In the genomic region with DNA sequence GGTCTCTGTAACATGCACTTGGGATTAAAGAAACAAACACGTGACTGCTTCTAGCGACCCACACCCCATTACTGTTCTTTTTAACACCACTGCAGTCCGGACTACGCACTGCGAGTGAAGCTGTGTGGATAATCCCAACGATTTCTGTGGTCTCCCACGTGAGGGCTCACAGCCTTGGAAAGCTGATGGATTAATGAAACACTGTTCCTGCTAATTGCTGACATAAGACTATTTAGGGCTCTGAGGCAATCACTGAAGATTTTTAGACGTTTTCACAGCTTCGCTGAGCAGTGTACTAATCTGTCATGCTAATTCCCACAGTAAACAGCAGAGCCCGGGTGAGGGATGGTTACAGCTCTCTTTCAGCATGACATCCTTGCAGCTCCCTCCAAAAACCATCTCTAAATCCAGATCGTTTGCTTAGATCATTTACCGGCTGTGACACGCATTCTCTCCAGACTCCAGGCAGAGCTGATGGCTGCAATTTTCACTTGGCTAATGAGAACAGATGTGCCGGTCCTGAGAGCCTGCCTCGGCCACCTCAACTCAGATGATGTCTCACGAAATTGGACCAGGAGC, we compare ENCODE assay signal across 8 mouse cellular contexts.
DNase-seq lines count a peak whose midpoint lies in the region; ATAC-seq and TF ChIP-seq lines count a peak whose summit lies in the region.

No protein-coding gene starts in this region.

- no peak overlapping the region for H3K27ac ChIP-seq in heart, postnatal 0 days (ENCODE audit: low read depth)
- H3K27ac ChIP-seq in hindbrain, embryonic 14.5 days: no peak overlapping the region
- no peak overlapping the region for H3K27ac ChIP-seq in midbrain, postnatal 0 days (ENCODE audit: low read depth, low read length)

- H3K4me2 ChIP-seq in heart, postnatal 0 days (ENCODE audit: low read depth, low read length): peak overlapping the region; percentile 35
- peak overlapping the region; percentile 33 for H3K4me2 ChIP-seq in hindbrain, embryonic 14.5 days (replicated peaks)
- peak overlapping the region; percentile 28; the same call in 1 of the 2 replicates for H3K4me2 ChIP-seq in midbrain, postnatal 0 days (ENCODE audit: low read depth, low read length, poor library complexity, severe bottlenecking)

- no peak for TF ChIP-seq EP300 in heart, postnatal 0 days (IDR thresholded peaks at IDR 0.05; ENCODE audit: low read depth)

- H3K9me3 ChIP-seq in heart, postnatal 0 days (replicated peaks; ENCODE audit: control insufficient read depth, low read length): no peaks in the 10 kb centered on the region
- no peaks in the 10 kb centered on the region for H3K9me3 ChIP-seq in hindbrain, embryonic 14.5 days (ENCODE audit: control insufficient read depth, low read length)
- no peaks in the 10 kb centered on the region for H3K9me3 ChIP-seq in midbrain, postnatal 0 days (ENCODE audit: low read length)

- intact Hi-C loops in heart, postnatal 25 days (cut with DNase I): no loop called here

- H3K4me3 ChIP-seq in heart, postnatal 0 days (ENCODE audit: low read depth, low read length): 0 out of 2 replicates have a peak overlapping the region, but pooled peaks have one; percentile 11
- no peak overlapping the region for H3K4me3 ChIP-seq in hindbrain, embryonic 14.5 days (replicated peaks; ENCODE audit: low read length)
- no peak overlapping the region for H3K4me3 ChIP-seq in midbrain, postnatal 0 days (ENCODE audit: low read depth, low read length)

- ATAC-seq in heart, postnatal 0 days (ENCODE audit: insufficient read depth, low read depth): no peak
- ATAC-seq in hindbrain, embryonic 14.5 days (ENCODE audit: low FRiP score): peak; percentile 86
- peak; percentile 74 for ATAC-seq in midbrain, postnatal 0 days (ENCODE audit: low FRiP score)
- ATAC-seq in cerebellum, adult (ENCODE audit: insufficient number of reproducible peaks, low FRiP score, low TSS enrichment): no peak

- no peak overlapping the region for H3K9ac ChIP-seq in heart, postnatal 0 days (replicated peaks; ENCODE audit: low read depth, low read length)
- H3K9ac ChIP-seq in hindbrain, embryonic 14.5 days: no peak overlapping the region
- no peak overlapping the region for H3K9ac ChIP-seq in midbrain, postnatal 0 days (replicated peaks; ENCODE audit: low read length, poor library complexity, severe bottlenecking)

- no peak for TF ChIP-seq CTCF in heart, postnatal 0 days (IDR thresholded peaks at IDR 0.05; ENCODE audit: low read depth)
- no peak for TF ChIP-seq CTCF in midbrain, postnatal 0 days (IDR thresholded peaks at IDR 0.05)

- no peaks in the 10 kb centered on the region for H3K36me3 ChIP-seq in heart, postnatal 0 days (replicated peaks; ENCODE audit: control insufficient read depth, insufficient read depth, low read length)
- no peaks in the 10 kb centered on the region for H3K36me3 ChIP-seq in hindbrain, embryonic 14.5 days (replicated peaks; ENCODE audit: control insufficient read depth, insufficient read depth)
- H3K36me3 ChIP-seq in midbrain, postnatal 0 days (ENCODE audit: insufficient read depth, low read length): no peaks in the 10 kb centered on the region

- DNase-seq in heart, postnatal 0 days (ENCODE audit: low spot score): no peak
- DNase-seq in heart, postnatal 25 days (ENCODE audit: low spot score): no peak
- peak; percentile 15 for DNase-seq in embryo, embryonic 9.5 days (ENCODE audit: extremely low spot score)
- DNase-seq in hindbrain, embryonic 14.5 days (ENCODE audit: low spot score): peak; percentile 46
- peak; percentile 72 for DNase-seq in midbrain, postnatal 0 days (ENCODE audit: low spot score)
- no peak for DNase-seq in thymus, postnatal 4 days
- no peak for DNase-seq in cerebellum, adult 11-12 months

- H3K27me3 ChIP-seq in heart, postnatal 0 days (ENCODE audit: control insufficient read depth, insufficient read depth, low read length): no peaks in the 10 kb centered on the region
- H3K27me3 ChIP-seq in hindbrain, embryonic 14.5 days (ENCODE audit: control insufficient read depth, insufficient read depth, low read length): no peaks in the 10 kb centered on the region
- H3K27me3 ChIP-seq in midbrain, postnatal 0 days (ENCODE audit: insufficient read depth, low read length): no peaks in the 10 kb centered on the region

- 44% methylated on average over 16 of the region's 16 CpGs for WGBS in heart, postnatal 0 days
- 21% methylated on average over 16 of the region's 16 CpGs for WGBS in hindbrain, embryonic 14.5 days
- WGBS in midbrain, postnatal 0 days: 10% methylated on average over 16 of the region's 16 CpGs

- no peaks in the 10 kb centered on the region for H3K4me1 ChIP-seq in heart, postnatal 0 days (ENCODE audit: control insufficient read depth, insufficient read depth)
- H3K4me1 ChIP-seq in hindbrain, embryonic 14.5 days (replicated peaks; ENCODE audit: control insufficient read depth, insufficient read depth, low read length): no peaks in the 10 kb centered on the region; the same call in 1 of the 2 replicates
- H3K4me1 ChIP-seq in midbrain, postnatal 0 days (ENCODE audit: insufficient read depth, low read length): 0 out of 2 replicates have a peak, but pooled peaks cover 7% of the 10 kb centered on the region

Comparison
In these comparisons a context has a peak if more than half of its experiments do, and no peak if none do; other contexts are left out.
1. ATAC-seq: peak in hindbrain, embryonic 14.5 days (single experiment) and midbrain, postnatal 0 days (single experiment); none in heart, postnatal 0 days (single experiment) and cerebellum, adult (single experiment).
2. DNase-seq: peak in embryo, embryonic 9.5 days (single experiment), hindbrain, embryonic 14.5 days (single experiment) and midbrain, postnatal 0 days (single experiment); none in heart, postnatal 0 days (single experiment), heart, postnatal 25 days (single experiment), thymus, postnatal 4 days (single experiment) and cerebellum, adult 11-12 months (single experiment).
3. Peak in every context shown above with its lines, with median percentiles within 50 percentile points of each other: H3K4me2 ChIP-seq.